ENCODE assay signal across 8 mouse cellular contexts in genomic region chr5:134986298-134987268, GRCm38 (mm10). TPM values are rescaled to one million over a fixed set of nuclear protein-coding genes. Genes with fewer than 3 reads are reported as not detected.
A peak's percentile ranks its signal among the peaks of the same experiment; 100 is the strongest.
DNase-seq lines count a peak whose midpoint lies in the region; ATAC-seq lines count a peak whose summit lies in the region.

No protein-coding gene starts in this region.

- intact Hi-C loops in left cerebral cortex, postnatal 4 days (cut with DNase I) = no loop called here
- intact Hi-C loops in left cerebral cortex, postnatal 36 days (cut with DNase I) = no loop called here

- 2% methylated on average over 79 of the region's 79 CpGs for WGBS in forebrain, embryonic 12.5 days
- 6% methylated on average over 79 of the region's 79 CpGs for WGBS in liver, embryonic 11.5 days
- WGBS in neural tube, embryonic 12.5 days = 3% methylated on average over 79 of the region's 79 CpGs

- no peak for ATAC-seq in forebrain, embryonic 12.5 days (ENCODE audit: low FRiP score)
- ATAC-seq in liver, embryonic 11.5 days (replicated peaks; ENCODE audit: low FRiP score) = no peak
- ATAC-seq in neural tube, embryonic 12.5 days (ENCODE audit: low FRiP score, low read depth) = no peak

- 0 out of 2 replicates have a peak overlapping the region, but pooled peaks have one; percentile 4 for H3K9ac ChIP-seq in forebrain, embryonic 12.5 days
- H3K9ac ChIP-seq in liver, embryonic 11.5 days (ENCODE audit: low read depth, low read length) = no peak overlapping the region
- 0 out of 2 replicates have a peak overlapping the region, but pooled peaks have one; percentile 13 for H3K9ac ChIP-seq in neural tube, embryonic 12.5 days

- H3K27me3 ChIP-seq in forebrain, embryonic 12.5 days = peaks cover 65% of the 10 kb centered on the region
- H3K27me3 ChIP-seq in liver, embryonic 11.5 days (replicated peaks; ENCODE audit: control insufficient read depth, insufficient read depth, low read length) = peaks cover 61% of the 10 kb centered on the region
- peaks cover 49% of the 10 kb centered on the region for H3K27me3 ChIP-seq in neural tube, embryonic 12.5 days (replicated peaks)

- H3K36me3 ChIP-seq in forebrain, embryonic 12.5 days (replicated peaks) = no peaks in the 10 kb centered on the region
- no peaks in the 10 kb centered on the region for H3K36me3 ChIP-seq in liver, embryonic 11.5 days (ENCODE audit: control insufficient read depth, insufficient read depth, low read length)
- no peaks in the 10 kb centered on the region for H3K36me3 ChIP-seq in neural tube, embryonic 12.5 days

- peak; percentile 57 for DNase-seq in left cerebral cortex, postnatal 4 days
- no peak for DNase-seq in left cerebral cortex, postnatal 36 days (ENCODE audit: low spot score in 2 of 2)
- no peak for DNase-seq in liver, embryonic 11.5 days (ENCODE audit: low spot score)
- DNase-seq in adrenal gland, postnatal 14 days = no peak
- DNase-seq in adrenal gland, adult (ENCODE audit: inconsistent age in 2 of 2, low spot score in 1 of 2) = no peak
- DNase-seq in urinary bladder, postnatal 36 days (ENCODE audit: low spot score in 2 of 2) = no peak

- H3K4me3 ChIP-seq in forebrain, embryonic 12.5 days (replicated peaks) = peak overlapping the region; percentile 25
- H3K4me3 ChIP-seq in liver, embryonic 11.5 days (ENCODE audit: low read depth, low read length) = peak overlapping the region; percentile 37
- H3K4me3 ChIP-seq in neural tube, embryonic 12.5 days = peak overlapping the region; percentile 22

- H3K4me1 ChIP-seq in forebrain, embryonic 12.5 days = peaks cover 33% of the 10 kb centered on the region
- peaks cover 15% of the 10 kb centered on the region for H3K4me1 ChIP-seq in liver, embryonic 11.5 days (replicated peaks; ENCODE audit: control insufficient read depth, insufficient read depth, low read length)
- H3K4me1 ChIP-seq in neural tube, embryonic 12.5 days = peaks cover 24% of the 10 kb centered on the region

- H3K4me2 ChIP-seq in forebrain, embryonic 12.5 days = peak overlapping the region; percentile 44
- H3K4me2 ChIP-seq in liver, embryonic 11.5 days = peak overlapping the region; percentile 56
- H3K4me2 ChIP-seq in neural tube, embryonic 12.5 days (replicated peaks) = peak overlapping the region; percentile 48

- H3K9me3 ChIP-seq in forebrain, embryonic 12.5 days = no peaks in the 10 kb centered on the region
- H3K9me3 ChIP-seq in liver, embryonic 11.5 days (ENCODE audit: control insufficient read depth, low read length) = no peaks in the 10 kb centered on the region
- H3K9me3 ChIP-seq in neural tube, embryonic 12.5 days = no peaks in the 10 kb centered on the region

- 0 out of 2 replicates have a peak overlapping the region, but pooled peaks have one; percentile 1 for H3K27ac ChIP-seq in forebrain, embryonic 12.5 days
- no peak overlapping the region for H3K27ac ChIP-seq in liver, embryonic 11.5 days (ENCODE audit: low read depth, low read length)
- H3K27ac ChIP-seq in neural tube, embryonic 12.5 days = no peak overlapping the region

RNA-seq across cellular contexts. Expression of gene Cldn3, which starts 0.6 kb away (rescaled TPM):
- total RNA-seq in left cerebral cortex, postnatal 4 days (2021) = 1 to 10 TPM; 6.2 to 6.4 TPM
- under 1 TPM; 0.49 to 0.52 TPM for total RNA-seq in left cerebral cortex, postnatal 36 days (2021)
- 6.3 and 7.6 TPM in 2 replicates for polyA plus RNA-seq in forebrain, embryonic 12.5 days (2016; fragmentation: Nextera tagmentation; extraction: Ambion mirVana)
- 2.0 and 2.2 TPM in 2 replicates for polyA plus RNA-seq in liver, embryonic 11.5 days (2014; fragmentation: Nextera tagmentation; extraction: Ambion mirVana)
- 1.7 and 1.9 TPM in 2 replicates for polyA plus RNA-seq in neural tube, embryonic 12.5 days (2016; fragmentation: Nextera tagmentation; extraction: Ambion mirVana)
- 0.90 and 9.0 TPM in 2 replicates for total RNA-seq in adrenal gland, postnatal 14 days (2021)

RNA-seq across cellular contexts. Expression of gene Abhd11, which starts 22.4 kb away (rescaled TPM):
- total RNA-seq in left cerebral cortex, postnatal 4 days (2021) = 10 to 100 TPM; 56.6 to 60.8 TPM
- 10 to 100 TPM; 31.1 to 39.2 TPM for total RNA-seq in left cerebral cortex, postnatal 36 days (2021)
- 42.3 and 43.1 TPM in 2 replicates for polyA plus RNA-seq in forebrain, embryonic 12.5 days (2016; fragmentation: Nextera tagmentation; extraction: Ambion mirVana)
- polyA plus RNA-seq in liver, embryonic 11.5 days (2014; fragmentation: Nextera tagmentation; extraction: Ambion mirVana) = 64.9 and 71.1 TPM in 2 replicates
- 51.6 and 56.3 TPM in 2 replicates for polyA plus RNA-seq in neural tube, embryonic 12.5 days (2016; fragmentation: Nextera tagmentation; extraction: Ambion mirVana)
- 66.7 and 68.5 TPM in 2 replicates for total RNA-seq in adrenal gland, postnatal 14 days (2021)

RNA-seq across cellular contexts. Expression of gene Stx1a, which starts 36.7 kb away (rescaled TPM):
- 100 to 1,000 TPM; 261 to 264 TPM for total RNA-seq in left cerebral cortex, postnatal 4 days (2021)
- total RNA-seq in left cerebral cortex, postnatal 36 days (2021) = 100 to 1,000 TPM; 340 to 404 TPM
- polyA plus RNA-seq in forebrain, embryonic 12.5 days (2016; fragmentation: Nextera tagmentation; extraction: Ambion mirVana) = 21.8 and 22.3 TPM in 2 replicates
- 6.2 and 6.4 TPM in 2 replicates for polyA plus RNA-seq in liver, embryonic 11.5 days (2014; fragmentation: Nextera tagmentation; extraction: Ambion mirVana)
- 41.6 and 54.5 TPM in 2 replicates for polyA plus RNA-seq in neural tube, embryonic 12.5 days (2016; fragmentation: Nextera tagmentation; extraction: Ambion mirVana)
- total RNA-seq in adrenal gland, postnatal 14 days (2021) = 5.9 and 10.9 TPM in 2 replicates

RNA-seq across cellular contexts. Expression of gene Cldn4, which starts 39.8 kb away (rescaled TPM):
- under 1 TPM in 1 of 2 experiments, not detected in 1; 0.18 TPM for total RNA-seq in left cerebral cortex, postnatal 4 days (2021)
- not detected for total RNA-seq in left cerebral cortex, postnatal 36 days (2021)
- polyA plus RNA-seq in forebrain, embryonic 12.5 days (2016; fragmentation: Nextera tagmentation; extraction: Ambion mirVana) = 2.0 and 2.8 TPM in 2 replicates
- 3.1 and 3.7 TPM in 2 replicates for polyA plus RNA-seq in liver, embryonic 11.5 days (2014; fragmentation: Nextera tagmentation; extraction: Ambion mirVana)
- polyA plus RNA-seq in neural tube, embryonic 12.5 days (2016; fragmentation: Nextera tagmentation; extraction: Ambion mirVana) = 2.0 and 2.1 TPM in 2 replicates
- not detected in 2 replicates for total RNA-seq in adrenal gland, postnatal 14 days (2021)

RNA-seq across cellular contexts. Expression of gene Mettl27, which starts 54.4 kb away (rescaled TPM):
- 1 to 10 TPM; 6.4 to 7.2 TPM for total RNA-seq in left cerebral cortex, postnatal 4 days (2021)
- total RNA-seq in left cerebral cortex, postnatal 36 days (2021) = 10 to 100 TPM in 1 of 2 experiments, 1 to 10 TPM in 1; 9.6 to 10.9 TPM
- 7.7 and 8.8 TPM in 2 replicates for polyA plus RNA-seq in forebrain, embryonic 12.5 days (2016; fragmentation: Nextera tagmentation; extraction: Ambion mirVana)
- polyA plus RNA-seq in liver, embryonic 11.5 days (2014; fragmentation: Nextera tagmentation; extraction: Ambion mirVana) = 9.1 and 11.4 TPM in 2 replicates
- polyA plus RNA-seq in neural tube, embryonic 12.5 days (2016; fragmentation: Nextera tagmentation; extraction: Ambion mirVana) = 8.8 and 10.1 TPM in 2 replicates
- total RNA-seq in adrenal gland, postnatal 14 days (2021) = 24.5 and 28.5 TPM in 2 replicates

Comparison
In these comparisons a context has a peak if more than half of its experiments do, and no peak if none do; other contexts are left out.
1. RNA of gene Stx1a, which starts 36.7 kb away (total RNA-seq): 340 to 404 TPM in left cerebral cortex, postnatal 36 days and 261 to 264 TPM in left cerebral cortex, postnatal 4 days; 5.9 to 10.9 TPM in adrenal gland, postnatal 14 days; every median in the first group is over 10 times any median in the second.
2. Peak in every context shown above with its lines, with median percentiles within 50 percentile points of each other: H3K4me2 ChIP-seq and H3K4me3 ChIP-seq.